Mouse (Mus musculus) lung, adult 18-20 months (tissue): ENCODE results near the gene Lrrc3b.

Experiments
- DNase-seq, 2 experiments: peaks; one replicate each; pipeline ENCODE4 v3.0.0; 2022; ENCODE audit warnings: mixed read lengths in 2 of 2

The Lrrc3b gene

DNA sequence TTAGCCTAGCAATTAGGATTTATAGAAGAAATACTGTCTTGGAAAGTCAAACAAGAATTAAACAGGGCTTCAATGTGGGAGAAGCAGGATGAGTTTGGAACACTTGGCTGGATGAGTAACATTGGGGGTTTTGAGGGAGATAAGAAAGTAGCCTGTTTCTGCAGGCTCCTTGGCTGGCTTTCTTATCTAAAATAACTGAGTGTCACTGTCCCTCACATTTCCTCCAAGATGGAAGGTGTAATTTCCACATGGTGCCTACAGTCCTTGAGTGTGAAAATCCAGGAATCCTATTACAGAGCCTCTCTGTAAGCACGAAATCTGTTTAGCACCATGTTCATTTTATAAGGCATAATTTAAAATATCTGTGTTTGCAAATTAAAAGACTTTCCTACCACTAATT lies 112.9 kb downstream of the Lrrc3b start:
- DNase-seq, result no peak

DNA sequence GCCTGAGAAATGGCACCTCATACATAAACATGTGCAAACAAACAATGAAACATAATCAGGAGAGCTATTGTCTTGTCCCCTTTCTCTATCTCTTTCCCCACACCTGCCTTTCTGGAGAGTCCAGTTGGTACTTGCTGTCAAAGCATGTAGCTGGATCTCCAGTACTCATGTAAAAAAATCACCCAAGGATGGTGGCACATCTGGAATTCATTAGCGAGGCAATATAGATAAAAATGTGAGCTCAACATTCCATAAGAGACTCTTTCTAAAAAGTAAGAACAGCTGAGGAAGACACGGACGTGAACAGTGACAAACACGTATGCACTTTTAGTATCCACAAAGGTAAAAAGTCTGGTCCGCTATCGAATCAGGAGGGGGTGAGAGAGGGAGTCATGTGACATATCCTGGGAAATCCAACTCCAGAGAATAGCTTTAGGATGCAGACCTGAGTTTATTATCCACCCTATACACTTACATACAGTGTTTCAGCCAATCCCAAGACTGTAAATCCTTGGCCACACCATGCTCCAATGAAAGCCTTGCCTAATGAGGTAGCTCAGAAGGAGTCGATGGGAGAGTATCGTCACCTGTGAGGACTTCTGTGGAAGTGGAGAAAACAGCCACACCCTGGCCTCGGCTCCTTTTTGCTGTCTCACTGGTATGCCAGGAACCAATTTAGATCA lies 116.2 kb downstream of the Lrrc3b start:
- no peak for DNase-seq

DNA sequence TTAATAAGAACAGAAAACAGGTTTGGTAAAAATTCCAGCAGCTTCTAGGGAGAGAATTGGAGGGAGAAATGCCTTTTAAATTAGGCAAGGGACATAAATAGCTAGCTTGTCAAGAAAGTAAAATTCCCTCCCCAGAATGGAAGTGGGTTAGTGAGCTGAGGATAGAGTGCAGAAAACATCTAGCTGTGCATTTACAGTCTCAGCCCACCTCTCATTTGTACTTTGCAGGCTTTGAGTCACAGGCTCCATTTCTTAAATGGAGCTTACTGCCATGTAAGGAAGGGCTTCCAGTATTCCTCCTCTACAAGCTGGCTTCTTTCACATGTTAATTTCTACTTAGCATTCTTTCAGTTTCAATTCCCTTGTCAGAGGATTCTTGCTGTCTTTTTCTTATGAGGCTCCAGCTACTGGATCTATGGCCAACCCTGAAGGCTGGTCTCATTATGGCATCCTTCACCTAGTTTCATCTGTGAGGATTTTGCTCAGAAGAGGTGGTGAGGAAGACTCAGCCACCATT lies 119.3 kb downstream of the Lrrc3b start:
- DNase-seq, result no peak

GRCm38 (mm10) chr14:15308576-15308975 lies 130.2 kb downstream of the Lrrc3b start:
- no peak for DNase-seq
